Mouse (Mus musculus) naive thymus-derived CD4-positive, alpha-beta T cell, adult 2 months (primary cell): ENCODE data around the gene Prkacb.
"Not testable (repeated sequence)": the region's sequence is repeated elsewhere in the genome, so short reads cannot be mapped to it uniquely, and the experiment has no call there.

Source experiments
- DNase-seq: peaks from one replicate; pipeline ENCODE4 v3.0.0-alpha.2; 2011; ENCODE audit warnings: low read depth

The Prkacb gene

DNA sequence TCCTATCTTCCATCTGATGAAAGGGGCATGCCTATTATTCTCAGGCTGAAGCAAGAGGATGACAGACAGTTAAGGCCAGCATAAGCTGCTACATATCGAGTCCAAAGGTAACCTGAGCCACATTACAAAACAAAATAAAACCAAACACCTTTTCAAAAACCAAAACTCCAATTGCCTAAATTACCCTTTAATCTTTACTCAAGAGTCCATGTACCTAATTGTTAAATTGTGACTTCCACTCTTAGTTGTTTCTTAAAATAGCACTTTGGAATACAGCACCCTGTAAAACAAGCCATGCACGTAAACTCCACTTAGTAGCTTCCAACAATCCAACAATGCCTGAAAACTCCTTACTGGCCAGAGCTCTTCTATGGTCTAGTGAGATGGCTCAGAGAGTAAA, 34.3 kb downstream of the Prkacb start:
- no peak for DNase-seq

GRCm38 (mm10) chr3:146776711-146777110, 36.1 kb downstream of the Prkacb start:
- no peak for DNase-seq

GRCm38 (mm10) chr3:146770853-146771252, 41.9 kb downstream of the Prkacb start:
- DNase-seq = no peak

DNA sequence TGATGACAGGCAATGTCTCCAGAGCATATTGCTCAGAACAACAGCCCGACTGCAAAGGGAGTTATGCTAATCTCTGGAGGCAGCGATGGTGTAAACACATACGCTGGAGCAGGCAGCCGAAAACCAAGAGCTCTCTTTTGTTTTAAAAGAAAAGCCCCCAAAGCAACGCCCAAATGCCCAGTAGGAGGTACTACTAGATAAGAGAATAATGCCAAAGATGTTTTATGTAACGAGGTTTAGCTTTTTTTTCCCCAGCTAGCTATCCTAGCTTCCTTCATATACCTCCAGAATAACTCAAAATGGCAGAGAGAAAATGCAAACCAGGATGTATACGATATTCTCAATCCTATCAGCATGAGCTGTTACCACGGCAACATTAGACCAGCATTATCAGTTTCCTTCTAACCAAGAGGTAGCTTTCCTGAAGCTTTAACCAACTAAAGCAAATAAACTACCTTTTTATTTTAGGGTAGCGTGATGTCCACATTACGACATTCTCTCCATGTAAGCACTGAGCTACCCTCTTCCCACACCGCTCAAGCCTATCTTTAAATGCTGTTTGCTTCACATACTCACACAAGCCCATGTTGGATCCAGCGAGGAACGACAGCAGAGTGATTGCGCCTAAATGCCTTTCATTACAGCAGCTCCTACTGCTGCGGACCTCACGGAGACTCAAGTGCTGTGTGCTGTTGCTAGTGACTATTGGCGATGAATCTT, 42.7 kb downstream of the Prkacb start:
- no peak for DNase-seq

DNA sequence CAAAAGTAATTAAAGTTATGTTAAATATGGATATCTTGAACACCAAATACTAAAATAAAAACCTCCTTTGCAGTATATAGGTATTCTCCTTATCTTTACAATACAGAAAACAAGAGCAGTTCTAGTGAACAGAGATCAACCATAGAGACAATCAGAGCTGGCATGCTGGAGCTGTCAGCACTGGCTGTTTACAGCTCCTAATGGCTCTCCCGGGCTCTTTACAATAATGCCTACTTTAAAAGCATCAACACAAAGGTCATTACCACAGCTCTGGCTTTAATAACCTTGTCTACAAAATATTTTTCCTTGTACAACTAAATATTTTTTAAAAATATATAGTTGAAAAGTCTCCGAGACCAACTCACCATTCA, 43.2 kb downstream of the Prkacb start:
- no peak for DNase-seq

DNA sequence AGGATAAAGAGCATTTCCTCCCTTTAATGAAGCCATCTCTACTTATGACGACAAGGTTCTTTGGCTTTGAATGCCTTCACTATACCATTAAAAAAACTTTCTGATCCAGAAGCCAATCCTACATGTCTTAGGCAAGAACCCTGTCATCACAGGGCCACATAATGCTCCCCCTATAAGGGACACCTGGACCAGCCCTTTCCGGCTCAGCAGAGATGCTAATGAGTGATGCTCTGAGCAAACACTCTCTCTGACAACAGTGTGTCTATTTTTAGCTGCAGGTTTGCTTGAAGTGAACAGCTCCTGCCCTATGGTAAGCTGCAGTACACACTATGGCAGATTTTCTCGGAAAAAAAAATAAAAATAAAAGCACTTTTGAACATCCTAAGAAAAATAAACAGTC, 43.9 kb downstream of the Prkacb start:
- no peak for DNase-seq

- no peak for DNase-seq
These were observed 44.4 kb downstream of the Prkacb start for GRCm38 (mm10) chr3:146768360-146768759.

- no peak for DNase-seq
These were observed 46.0 kb downstream of the Prkacb start for GRCm38 (mm10) chr3:146766701-146767181.

DNA sequence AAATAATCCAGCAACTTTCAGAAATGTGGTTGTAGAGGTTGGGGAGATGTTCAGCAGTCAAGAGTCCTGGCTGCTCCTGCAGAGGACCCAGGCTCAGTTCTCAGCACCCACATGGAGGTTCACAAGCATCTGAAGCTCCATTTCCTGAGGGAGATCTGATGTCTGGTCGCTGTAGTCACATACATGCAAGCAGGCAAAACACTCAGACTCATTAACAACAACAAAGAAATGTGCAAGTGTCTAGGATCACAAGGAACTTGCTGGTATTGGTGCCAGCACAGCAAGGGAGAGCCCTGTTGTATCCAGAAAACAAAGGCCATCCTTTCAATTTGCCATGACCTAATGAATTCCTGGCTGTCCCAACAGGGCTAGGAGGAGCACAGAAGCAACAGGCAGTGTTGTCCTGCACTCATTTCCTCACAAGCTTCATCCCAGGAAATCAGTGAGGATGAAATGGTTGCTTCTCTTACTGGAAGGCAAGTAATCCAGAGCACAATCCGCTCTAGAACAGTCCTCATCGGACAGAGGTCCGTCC, 46.7 kb downstream of the Prkacb start:
- no peak for DNase-seq

DNA sequence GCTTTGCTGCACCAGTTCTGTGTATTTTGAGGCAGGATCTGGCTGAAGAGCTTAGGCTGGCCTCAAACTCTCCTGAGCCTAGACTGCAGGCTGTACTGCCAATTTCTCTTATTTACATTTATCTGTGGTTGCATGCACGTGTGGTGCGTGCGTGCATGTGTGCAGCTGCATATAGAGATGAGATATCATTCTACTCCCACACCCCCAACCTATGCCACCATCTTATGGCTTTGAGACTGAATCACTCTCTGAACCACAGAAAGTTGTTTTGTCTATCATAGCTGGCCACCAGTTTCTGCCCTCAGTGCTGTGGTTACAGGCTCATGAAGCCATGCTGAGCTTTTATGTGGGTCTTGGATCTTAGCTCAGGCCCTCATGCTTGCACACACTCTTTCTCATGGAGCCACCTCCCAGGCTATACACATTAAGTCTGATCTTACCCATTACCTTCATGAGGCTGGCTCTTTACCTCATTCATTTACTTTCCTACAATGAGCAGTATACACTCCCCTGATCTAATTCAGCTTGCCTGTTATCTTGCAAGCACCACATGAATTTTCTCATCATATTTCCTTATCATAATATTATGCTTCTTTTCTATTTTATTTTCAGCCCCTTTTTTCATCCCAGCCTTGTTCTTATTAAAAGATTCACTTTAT, 47.8 kb downstream of the Prkacb start:
- peak; percentile 16 for DNase-seq

DNA sequence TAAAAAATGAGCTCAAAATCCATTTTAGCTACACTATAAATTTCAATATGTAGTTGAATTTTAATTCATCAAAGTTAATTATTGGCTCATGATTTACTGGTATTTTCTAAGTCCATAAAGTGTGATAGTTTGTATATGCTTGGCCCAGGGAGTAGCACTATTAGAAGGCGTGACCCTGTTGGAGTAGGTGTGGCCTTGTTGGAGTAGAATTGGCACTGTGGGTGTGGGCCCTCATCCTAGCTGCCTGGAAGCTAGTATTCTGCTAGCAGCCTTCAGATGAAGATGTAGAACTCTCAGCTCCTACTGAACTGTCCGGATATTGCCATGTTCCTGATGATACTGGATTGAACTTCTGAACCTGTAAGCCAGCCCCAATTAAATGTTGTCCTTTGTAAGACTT, 49.7 kb downstream of the Prkacb start:
- DNase-seq = not testable (repeated sequence)

GRCm38 (mm10) chr3:146761276-146761675, 51.5 kb downstream of the Prkacb start:
- no peak for DNase-seq

GRCm38 (mm10) chr3:146757970-146758960, 54.5 kb downstream of the Prkacb start:
- no peak for DNase-seq

DNA sequence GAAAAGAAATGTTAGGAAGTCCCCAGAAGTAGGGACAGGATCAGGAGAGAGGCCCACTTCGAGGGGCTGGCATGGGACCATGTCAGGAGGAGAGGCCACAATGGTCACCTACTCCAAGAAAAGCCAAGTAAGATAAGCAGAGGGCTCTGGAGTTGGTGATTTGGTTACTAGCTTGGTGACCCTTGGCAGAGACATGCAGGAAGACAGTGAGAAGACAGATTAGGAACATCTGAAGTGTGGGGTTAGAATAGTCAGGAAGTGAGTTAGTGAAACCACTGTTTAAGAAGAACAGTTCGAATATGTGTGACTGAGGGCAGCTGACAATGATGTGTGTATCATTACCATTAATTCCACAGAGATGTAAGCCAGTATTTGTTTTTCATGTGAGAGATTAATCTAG, 58.5 kb downstream of the Prkacb start:
- no peak for DNase-seq

GRCm38 (mm10) chr3:146741564-146742202, 71.1 kb downstream of the Prkacb start:
- DNase-seq = no peak

DNA sequence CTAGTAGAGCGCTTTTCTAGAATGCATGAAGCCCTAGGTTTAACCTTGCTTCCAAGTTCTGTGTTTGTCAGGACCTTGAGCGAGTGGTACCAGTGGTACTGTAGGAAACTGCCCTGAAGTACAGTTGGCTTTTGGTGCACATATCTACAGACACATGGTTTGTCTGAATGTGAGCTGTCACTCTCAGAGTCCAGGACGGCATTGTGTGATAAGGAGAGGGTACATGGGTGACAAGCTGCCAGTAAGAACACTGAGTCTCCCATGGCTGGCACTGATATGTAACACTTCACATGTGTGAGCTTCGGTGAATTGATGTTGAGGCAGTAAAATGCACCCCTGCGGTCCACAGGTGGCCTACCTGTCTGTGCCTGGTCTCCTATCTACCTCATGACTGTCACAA, 71.6 kb downstream of the Prkacb start:
- DNase-seq = no peak

GRCm38 (mm10) chr3:146736186-146736585, 76.6 kb downstream of the Prkacb start:
- DNase-seq = not testable (repeated sequence)

GRCm38 (mm10) chr3:146735657-146736056, 77.1 kb downstream of the Prkacb start:
- DNase-seq = no peak

GRCm38 (mm10) chr3:146734907-146735629, 77.7 kb downstream of the Prkacb start:
- DNase-seq = no peak

DNA sequence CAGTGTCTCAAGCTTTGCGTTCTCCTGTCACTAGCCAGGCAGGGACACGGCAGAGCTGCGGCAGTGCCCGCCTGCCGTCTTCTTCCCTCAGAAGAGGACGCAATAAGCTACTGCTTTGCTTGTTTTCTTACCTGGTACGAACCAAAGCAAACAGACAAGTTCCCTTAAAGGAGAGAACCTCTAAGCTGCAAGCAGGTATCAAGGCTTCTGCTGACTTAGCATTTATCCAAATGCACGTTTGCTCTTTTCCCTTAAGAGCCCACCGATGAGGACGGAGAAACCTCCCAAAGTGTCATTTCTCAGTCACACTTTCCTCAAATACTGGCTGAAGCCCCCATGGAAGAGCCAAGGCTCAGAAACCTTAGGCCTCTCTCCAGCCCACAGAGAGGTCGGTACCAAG, 81.3 kb downstream of the Prkacb start:
- no peak for DNase-seq

GRCm38 (mm10) chr3:146723037-146723436, 89.8 kb downstream of the Prkacb start:
- no peak for DNase-seq
